Mouse (Mus musculus): ENCODE data around the gene Orc5.
"Not testable (repeated sequence)": the region's sequence is repeated elsewhere in the genome, so short reads cannot be mapped to it uniquely, and the experiment has no call there.

Orc5 gene

DNA sequence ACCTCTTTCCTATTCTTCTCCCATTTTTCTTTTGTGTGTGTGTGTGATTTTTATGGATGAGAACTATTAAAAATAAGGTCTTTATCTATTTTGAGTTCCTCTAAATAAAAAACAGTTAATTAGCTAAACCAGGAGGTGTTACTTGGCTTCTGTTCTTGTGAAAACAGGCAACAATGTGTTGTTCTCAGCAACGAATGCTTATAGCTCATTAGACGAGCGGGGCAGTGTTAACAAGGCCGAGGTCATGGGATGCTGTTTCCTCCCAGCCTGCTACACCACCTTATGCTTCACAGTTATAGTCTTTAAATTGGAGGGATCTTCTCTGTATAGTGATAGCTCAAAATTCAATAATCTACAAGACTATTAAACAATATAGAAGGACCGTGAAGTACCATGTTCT is 17.7 kb downstream of the Orc5 start:
- DNase-seq = no peak

DNA sequence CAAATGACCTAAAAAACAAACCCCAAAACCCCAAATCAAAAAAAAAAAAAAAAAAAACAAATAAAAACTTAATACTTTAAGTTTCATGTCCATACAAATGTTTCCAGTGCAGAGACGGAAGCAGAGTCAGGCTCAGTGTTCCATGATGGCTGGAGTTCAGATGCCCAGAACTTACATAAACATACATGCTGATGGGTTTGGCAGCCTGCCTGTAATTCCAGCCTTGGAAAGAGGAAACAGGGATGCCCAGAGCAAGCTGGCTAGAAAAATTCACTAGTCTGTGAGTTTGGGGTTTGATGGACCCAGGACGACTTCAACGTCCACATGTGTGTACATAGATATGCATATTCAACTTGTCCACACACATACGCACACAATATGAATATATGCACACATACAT is 27.6 kb downstream of the Orc5 start:
- DNase-seq = no peak

DNA sequence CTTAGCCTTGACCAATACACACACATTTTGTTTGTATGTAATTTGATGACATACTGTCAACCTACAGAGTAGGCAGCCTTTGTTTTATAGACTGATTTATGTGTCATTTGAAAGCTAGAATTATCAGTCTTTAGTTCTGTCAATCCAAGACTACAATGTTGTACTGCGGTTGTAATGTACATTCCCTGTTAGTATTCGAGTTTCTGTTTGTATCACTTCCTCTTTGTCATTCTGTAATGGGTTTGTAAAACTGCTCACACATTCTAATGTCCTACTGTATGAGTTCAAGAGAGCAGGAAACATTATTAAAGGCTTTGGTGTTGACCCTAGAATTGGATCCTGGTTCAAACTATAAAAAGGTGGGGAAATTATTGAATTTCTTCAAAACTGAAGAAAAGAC is 30.5 kb downstream of the Orc5 start:
- DNase-seq = no peak

DNA sequence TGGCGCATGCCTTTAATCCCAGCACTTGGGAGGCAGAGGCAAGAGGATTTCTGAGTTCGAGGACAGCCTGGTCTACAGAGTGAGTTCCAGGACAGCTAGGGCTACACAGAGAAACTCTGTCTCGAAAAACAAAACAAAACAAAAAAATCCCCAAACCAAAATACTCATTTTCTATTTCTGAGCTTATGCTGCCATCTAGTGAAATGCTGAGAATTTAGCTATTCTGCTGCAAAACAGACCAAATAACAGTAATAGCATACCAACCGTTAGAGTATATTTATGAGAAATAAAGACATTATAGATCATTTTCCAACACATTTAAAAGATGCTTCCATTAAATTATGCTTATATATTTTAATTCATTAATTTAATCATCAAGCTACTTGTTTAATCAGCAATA is 34.5 kb downstream of the Orc5 start:
- not testable (repeated sequence) for DNase-seq

DNA sequence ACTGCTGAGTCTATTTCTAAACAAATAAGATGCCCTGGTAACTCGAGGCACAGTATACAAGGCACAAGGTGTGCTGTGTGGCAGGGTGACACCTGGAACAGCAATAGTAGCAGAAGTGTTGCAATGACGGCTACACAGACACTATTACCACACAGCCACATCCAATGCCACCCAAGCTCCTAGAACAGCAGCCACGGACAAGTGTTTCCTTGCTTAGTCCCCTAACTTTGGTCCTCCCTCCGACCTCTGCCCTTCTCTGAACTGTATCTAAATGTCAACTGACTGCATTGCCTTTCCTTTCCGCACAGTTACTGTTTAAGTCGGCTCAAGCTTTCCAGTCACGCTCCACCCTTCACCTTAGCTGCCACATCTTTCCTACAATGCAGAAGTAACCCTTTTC is 36.0 kb downstream of the Orc5 start:
- not testable (repeated sequence) for DNase-seq

DNA sequence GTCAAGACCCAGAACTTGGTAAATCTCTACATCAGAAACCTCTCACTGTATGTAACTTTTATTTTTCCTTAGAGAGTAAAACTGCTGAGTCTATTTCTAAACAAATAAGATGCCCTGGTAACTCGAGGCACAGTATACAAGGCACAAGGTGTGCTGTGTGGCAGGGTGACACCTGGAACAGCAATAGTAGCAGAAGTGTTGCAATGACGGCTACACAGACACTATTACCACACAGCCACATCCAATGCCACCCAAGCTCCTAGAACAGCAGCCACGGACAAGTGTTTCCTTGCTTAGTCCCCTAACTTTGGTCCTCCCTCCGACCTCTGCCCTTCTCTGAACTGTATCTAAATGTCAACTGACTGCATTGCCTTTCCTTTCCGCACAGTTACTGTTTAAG is 37.6 kb downstream of the Orc5 start:
- not testable (repeated sequence) for DNase-seq

DNA sequence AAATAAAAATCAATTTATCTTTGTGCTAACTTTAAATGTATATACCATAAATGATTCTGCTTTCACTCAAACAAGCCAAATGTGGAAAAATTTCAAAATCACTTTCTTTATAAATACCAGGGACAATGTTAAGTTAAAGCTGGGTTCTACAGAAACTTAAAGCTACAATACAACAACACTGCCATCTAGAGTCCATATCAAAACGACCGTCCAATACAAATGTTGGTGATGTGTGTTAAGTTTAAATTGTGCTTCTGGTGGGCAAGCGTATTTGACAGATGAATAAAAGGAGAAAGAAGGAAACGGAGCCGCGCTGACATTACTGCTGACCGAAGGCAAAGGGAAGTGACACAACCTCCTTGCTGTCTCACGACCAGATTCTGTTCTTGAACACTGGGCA is 38.4 kb downstream of the Orc5 start:
- peak; percentile 34 for DNase-seq

DNA sequence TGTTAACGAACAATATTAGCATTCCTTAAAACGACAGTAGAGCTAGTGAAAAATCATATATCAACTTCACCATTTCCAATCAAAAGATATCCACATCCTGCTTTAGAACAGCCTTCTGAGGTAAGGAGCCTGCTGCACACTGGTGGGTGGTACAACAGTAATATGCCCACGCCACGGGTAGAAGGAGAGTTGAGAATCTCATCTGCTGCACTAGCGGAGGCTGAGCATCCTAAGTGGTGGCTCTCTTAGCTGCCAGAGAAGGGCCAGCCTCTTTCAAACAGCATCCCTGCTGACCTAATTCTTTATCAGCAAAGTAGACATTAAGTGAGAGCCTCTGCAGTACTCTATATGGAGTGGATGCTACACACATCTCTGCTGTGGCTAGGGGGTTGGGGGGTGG is 41.7 kb downstream of the Orc5 start:
- no peak for DNase-seq

DNA sequence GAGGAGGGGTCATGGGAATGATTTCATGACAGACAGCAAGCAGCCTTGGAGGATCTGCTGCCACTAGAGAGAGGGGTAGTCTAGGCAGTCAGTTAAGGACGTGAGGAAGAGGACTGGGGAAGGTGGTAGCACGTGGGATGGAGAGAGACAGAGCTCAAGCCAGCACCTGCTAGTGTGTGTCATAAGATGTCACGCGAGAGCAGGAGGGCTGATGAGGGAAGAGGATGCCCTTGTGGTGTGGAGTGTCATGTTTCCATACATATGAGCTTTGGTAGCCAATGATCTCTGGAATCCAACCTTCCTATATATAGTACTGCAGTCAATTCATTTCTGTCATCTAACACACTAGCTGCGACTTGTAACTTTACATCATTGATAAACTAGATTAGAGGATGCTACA is 50.8 kb downstream of the Orc5 start:
- DNase-seq = no peak

DNA sequence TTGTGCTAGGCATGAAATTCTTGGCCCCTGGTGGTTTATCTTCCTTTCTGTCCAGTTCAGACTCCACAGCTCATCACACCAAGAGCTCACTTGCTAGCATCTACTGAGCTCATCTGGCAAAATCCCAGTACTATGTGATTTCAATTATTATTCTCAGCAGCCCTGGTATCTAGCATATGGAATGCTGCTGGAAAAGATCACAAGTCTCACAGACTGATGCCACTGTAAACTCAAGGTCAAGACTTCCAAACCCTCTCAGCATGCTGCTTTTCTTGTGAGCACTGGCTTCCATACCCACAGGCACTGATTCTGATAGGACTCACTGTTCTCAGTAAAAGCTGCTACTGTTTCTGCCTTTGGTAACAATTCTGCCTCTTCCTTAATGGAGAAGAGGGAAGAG is 59.1 kb downstream of the Orc5 start:
- DNase-seq = no peak

DNA sequence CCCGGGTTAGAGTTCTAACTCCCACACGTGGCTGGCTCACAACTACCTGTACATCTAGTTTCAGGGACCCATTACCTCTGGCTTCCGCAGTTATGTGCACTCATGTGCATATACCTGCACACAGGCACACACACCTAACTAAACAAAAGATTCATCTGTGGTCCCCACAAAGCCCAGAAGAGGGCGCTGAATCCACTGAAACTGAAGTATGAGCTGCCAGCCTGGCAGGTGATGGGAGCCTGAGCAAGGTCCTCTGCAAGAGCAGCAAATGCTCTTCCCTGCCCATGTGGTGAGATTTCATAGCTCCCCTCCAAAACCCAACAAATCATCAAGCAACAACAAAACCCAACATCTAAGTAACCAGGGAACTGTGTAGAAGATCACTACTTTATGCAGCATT is 61.1 kb downstream of the Orc5 start:
- peak; percentile 21 for DNase-seq

DNA sequence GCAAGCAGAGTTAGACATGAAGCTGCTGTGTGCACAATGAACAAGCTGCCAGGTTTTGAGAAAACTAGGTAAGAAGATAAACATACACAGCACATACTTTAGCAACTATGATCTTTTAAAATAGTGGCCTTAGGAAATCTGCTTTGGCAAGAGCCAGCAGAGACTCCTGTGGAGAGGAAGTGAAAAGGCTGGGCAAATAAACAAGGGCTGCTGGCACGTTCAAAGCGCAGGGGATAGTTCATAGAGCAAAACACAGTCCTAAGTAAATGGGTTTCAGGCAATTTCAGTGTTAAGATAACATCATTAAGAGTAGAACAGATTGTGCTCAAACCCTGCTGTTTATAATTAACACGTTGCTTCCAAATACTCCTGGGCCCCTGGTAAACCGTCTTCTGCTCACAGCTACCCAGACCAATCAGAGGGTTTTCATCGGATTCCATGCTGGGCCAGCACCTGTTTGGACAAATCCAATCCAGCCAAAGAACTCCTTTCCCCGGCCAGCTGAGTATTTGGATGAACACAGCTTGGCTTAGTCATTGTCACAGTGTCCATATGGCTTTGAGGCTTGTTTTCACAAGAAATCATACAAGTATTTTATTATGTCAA is 63.5 kb downstream of the Orc5 start:
- DNase-seq = no peak

DNA sequence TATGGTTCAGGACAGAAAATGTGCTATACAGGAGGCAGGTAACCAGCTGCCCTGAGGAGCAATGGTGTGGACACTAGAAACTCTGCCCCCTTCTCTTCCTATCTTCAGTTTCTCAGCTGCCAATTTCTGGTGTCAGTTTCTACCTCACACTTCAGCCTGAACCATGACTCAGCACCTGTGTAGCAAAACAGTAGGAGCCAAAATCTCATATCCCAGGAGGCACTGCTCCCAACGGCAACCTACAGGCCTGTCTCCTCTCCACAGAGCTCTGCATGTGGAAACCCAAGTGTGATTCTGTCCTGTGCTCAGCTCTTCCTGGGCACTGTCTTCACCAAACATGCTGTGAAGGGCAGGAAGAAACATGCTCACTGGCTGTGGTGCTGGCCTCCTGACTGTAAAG is 64.5 kb downstream of the Orc5 start:
- no peak for DNase-seq

DNA sequence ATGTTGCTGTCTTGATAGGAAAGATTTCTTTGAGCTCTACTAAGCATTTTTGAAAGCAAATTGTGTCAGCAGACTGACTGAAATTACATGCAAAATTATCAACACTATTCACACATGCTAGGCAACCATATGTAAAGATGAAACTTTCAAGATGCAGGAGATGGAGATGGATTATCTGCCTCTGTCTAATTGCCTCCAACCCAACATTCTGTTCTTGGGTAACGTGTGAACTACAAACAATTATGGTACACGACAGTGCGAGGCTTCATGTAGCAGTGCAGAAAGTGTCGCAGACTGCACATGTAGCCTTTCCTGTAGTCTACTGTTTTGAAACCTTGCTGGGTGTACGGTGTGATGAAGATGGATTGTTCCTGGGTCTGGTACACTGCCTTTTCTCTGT is 67.7 kb downstream of the Orc5 start:
- DNase-seq = no peak

DNA sequence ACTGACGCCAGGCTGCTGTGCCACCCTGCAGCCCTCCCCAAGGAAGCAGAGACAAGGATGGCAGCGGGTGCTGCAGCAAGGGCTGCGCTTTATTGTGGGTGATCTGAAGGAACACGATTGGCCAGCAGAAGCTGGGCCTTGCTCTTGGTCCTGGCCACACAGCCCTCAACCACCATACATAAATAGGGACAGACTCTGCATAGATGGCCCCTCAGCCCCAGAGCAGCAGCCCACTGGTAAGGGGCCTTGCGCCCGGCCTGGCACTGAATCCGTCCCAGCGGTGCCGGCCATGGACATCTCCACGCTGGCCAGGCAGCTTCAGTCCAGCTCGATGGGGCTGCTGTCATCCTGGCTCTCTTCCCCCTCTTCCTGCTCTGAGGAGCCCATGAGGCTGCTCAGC is 77.8 kb downstream of the Orc5 start:
- not testable (repeated sequence) for DNase-seq

DNA sequence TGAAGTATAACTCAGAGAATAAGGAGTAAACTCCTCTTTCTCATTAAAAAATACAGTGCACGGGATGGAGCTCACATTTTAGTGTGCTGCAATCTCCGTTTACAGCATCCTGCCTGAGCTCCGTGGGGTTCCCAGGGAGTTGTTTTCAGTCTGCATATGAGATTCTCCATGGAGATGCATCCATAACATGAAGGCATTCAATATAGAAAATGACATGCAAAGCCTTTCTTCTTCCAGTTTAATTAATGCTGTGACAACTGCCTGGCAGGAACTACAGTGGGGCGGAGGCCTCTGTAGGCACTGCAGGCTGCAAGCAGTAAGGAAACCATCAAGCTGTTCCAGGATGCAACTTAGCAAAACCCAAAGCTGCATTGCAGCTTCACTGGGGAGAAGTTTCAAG is 79.0 kb downstream of the Orc5 start:
- DNase-seq = no peak

DNA sequence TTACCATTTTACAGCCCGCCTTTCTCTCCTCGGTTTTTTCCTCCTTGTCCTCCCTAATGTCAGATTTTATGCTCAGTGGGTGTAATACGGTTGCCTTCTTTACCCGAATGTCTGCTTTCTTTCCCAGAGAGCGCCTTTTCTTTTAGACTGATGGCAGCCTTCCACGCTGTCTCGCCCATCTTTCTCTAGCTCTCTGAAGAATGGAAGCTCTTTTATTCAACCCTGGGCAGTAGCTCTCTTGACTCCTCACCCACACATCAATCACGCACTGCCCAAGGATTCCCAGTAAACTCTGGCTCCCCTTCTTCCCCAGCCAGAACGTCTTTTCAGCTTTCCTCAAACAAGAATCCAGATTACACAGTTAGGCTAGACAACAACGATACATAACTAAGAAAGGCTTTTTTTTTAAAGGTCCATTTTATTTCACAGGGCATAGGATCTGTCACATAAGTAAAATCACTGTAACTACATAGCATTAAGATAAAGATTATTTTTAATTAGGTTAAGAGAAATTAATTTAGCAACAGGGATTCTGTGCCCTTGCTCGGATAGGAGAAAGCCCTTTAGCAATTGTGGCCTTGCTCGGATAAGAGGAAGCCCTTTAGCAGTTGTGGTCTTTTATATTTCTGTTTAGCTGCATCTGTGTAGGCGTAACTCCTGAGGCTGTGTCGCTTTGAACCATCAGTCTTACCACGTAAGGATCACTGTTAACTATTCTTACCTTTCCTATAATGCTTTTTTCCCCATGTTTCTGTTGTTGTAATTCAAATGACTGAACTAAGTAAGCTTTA is 97.2 kb downstream of the Orc5 start:
- DNase-seq = peak; percentile 30

DNA sequence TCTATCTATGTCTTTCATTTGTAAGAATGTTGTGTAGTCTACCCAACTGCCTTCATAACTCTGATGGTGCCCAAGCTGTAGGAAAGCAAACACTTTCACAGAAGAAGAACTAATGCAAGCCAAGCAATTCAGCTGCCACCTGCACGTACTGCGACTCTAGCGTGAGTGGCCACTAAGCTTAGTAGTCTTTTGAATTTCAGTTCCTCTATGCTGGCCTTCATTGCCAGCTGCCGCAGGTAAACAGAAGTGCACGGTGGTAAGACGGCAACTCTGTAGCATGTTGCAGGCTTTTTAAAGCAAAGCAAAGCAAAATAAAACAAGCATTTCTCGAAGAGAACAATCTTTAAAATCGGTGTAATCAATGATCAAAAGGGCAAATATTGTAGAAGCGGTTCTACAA is 97.8 kb downstream of the Orc5 start:
- no peak for DNase-seq

DNA sequence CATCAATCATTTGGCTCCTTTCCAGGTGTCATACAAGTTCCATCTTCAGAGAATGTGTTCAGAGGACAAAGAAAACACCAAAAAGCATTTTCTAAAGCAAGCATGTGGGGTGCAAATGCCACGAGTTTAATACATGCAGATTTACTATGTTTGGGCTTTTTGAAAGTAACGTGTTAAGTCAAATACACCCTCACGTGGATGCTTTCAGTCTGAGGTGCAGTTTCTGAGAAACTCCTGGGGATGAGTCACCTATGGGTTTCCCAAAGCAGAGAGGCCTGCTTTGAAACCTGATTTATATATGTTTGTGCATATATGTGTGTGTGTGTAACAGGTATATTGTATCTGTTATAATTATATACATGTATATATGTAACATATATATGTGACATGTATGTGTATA is 98.5 kb downstream of the Orc5 start:
- DNase-seq = no peak

DNA sequence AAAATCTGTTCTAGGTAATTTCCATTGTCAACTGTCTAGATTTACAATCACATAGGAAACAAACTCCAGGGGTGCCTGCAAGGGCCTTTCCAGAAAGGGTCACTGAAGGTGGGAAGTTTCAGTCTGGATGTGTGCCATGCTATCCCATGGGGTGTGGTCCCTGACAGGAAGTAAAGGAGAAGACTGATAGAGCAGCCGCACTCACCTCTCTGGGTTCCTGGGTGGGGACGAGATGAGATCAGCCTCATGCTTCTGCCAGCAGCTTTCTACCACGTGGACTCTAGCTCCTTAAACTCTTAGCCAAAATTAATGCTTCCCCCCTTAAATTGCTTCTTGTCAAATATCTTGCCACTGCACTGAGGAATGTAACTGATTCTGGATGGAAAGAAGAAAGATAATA is 100.7 kb downstream of the Orc5 start:
- DNase-seq = no peak

Measured in embryo, embryonic 11 days (tissue).